Mouse (Mus musculus) heart, embryonic 14.5 days (tissue): Measurements from ENCODE around the gene Ubac1. TPM values are rescaled to one million over a fixed set of nuclear protein-coding genes. Genes with fewer than 3 reads are reported as not detected.

Experiments used
- ATAC-seq: fragments of 200-750 bp; cut with Nextera tagmentation; 2 replicates; pipeline ENCODE4 v1.8.0; 2017; ENCODE audit warnings: low read depth, moderate TSS enrichment; ENCODE audit not compliant: insufficient number of reproducible peaks, insufficient read depth, low FRiP score
- H3K27ac ChIP-seq, 2 experiments: fragments of 200-500 bp in 1 of 2; fragments of 300-500 bp in 1 of 2; sonication (generic) in 1 of 2; replicated peaks in 1 of 2; 2 replicates each; pipeline ENCODE4 v1.5.1; 2012 to 2014; ENCODE audit warnings: low read depth in 2 of 2, low read length in 2 of 2, control low read depth in 1 of 2, mild to moderate bottlenecking in 1 of 2, mixed read lengths in 1 of 2; ENCODE audit not compliant: control insufficient read depth in 1 of 2, insufficient read depth in 1 of 2
- H3K27me3 ChIP-seq: fragments of 300-500 bp; sonication (generic); 2 replicates; pipeline ENCODE4 v1.6.1; 2014; ENCODE audit warnings: mild to moderate bottlenecking, low read length, control low read depth; ENCODE audit not compliant: control insufficient read depth, insufficient read depth
- H3K36me3 ChIP-seq: fragments of 300-500 bp; sonication (generic); 2 replicates; pipeline ENCODE4 v1.6.1; 2014; ENCODE audit warnings: mild to moderate bottlenecking, control low read depth, low read length, mixed read lengths; ENCODE audit not compliant: control insufficient read depth, insufficient read depth
- H3K4me1 ChIP-seq, 2 experiments: fragments of 200-500 bp in 1 of 2; fragments of 300-500 bp in 1 of 2; sonication (generic) in 1 of 2; 2 replicates each; pipeline ENCODE4 v1.6.1; 2012 to 2014; ENCODE audit warnings: low read length in 2 of 2, control low read depth in 1 of 2, mixed read lengths in 1 of 2; ENCODE audit not compliant: control insufficient read depth in 2 of 2, insufficient read depth in 2 of 2
- H3K4me2 ChIP-seq: fragments of 300-500 bp; sonication (generic); 2 replicates; pipeline ENCODE4 v1.6.1; 2014; ENCODE audit warnings: mild to moderate bottlenecking, low read length
- H3K4me3 ChIP-seq, 2 experiments: fragments of 200-500 bp in 1 of 2; fragments of 300-500 bp in 1 of 2; sonication (generic) in 1 of 2; 2 replicates each; pipeline ENCODE4 v1.5.1; 2012 to 2014; ENCODE audit warnings: low read length in 2 of 2, mild to moderate bottlenecking in 2 of 2, control low read depth in 1 of 2, low read depth in 1 of 2, moderate library complexity in 1 of 2; ENCODE audit not compliant: control insufficient read depth in 1 of 2, insufficient read depth in 1 of 2
- H3K9ac ChIP-seq: fragments of 300-500 bp; sonication (generic); 2 replicates; pipeline ENCODE4 v1.6.1; 2014; ENCODE audit warnings: mild to moderate bottlenecking, low read length
- H3K9me3 ChIP-seq: fragments of 300-500 bp; sonication (generic); 2 replicates; pipeline ENCODE4 v1.6.1; 2016; ENCODE audit warnings: low read length, control low read depth; ENCODE audit not compliant: control insufficient read depth
- WGBS: fragments of 180-500 bp; shearing (Covaris S2); extraction: QIAGEN DNeasy Blood & Tissue Kit; methylation state at CpG from one replicate; pipeline ENCODE4 v1.1.7; 2014; 5-methylcytosine and 5-hydroxymethylcytosine counted together
- polyA plus RNA-seq: library from polyadenylated mRNA; unstranded; fragments of >200 nt; fragmentation: Nextera tagmentation; extraction: Ambion mirVana; gene quantifications from 2 replicates; pipeline ENCODE4 v1.2.1, GENCODE M21; 2014

The Ubac1 gene
- polyA plus RNA-seq, 1 experiment from 2014 or later = 113 TPM

- H3K4me1 ChIP-seq = peaks cover 10 to 42% of the 10 kb centered on the region in 2 experiments
- H3K9me3 ChIP-seq = no peaks in the 10 kb centered on the region
- peak within 1 kb of the TSS; percentile 35 to 88; a peak in 3 of 4 replicates for H3K27ac ChIP-seq
- peak; percentile 100 for ATAC-seq
- WGBS = under 1% methylated on average over 47 of the region's 64 CpGs
- no peaks in the 10 kb centered on the region for H3K27me3 ChIP-seq
- peak within 1 kb of the TSS; percentile 88 to 92 for H3K4me3 ChIP-seq
- 0 out of 2 replicates have a peak, but pooled peaks cover 8% of the 10 kb centered on the region for H3K36me3 ChIP-seq
- H3K4me2 ChIP-seq = peak within 1 kb of the TSS; percentile 90
- H3K9ac ChIP-seq = peak within 1 kb of the TSS; percentile 95
Observed at GRCm38 (mm10) chr2:25983159-25983907, 38.2 kb downstream of the Ubac1 start, which contains the start of gene Camsap1. Gene Camsap1 (minus strand): TSS chr2:25983282.

- Histone ChIP-seq H3K4me3 (peak overlapping the region; percentile 88 to 92), H3K9ac (peak overlapping the region; percentile 95), H3K4me2 (peak overlapping the region; percentile 90), H3K4me1 (peaks cover 12 to 44% of the 10 kb centered on the region in 2 experiments), H3K27me3 (no peaks in the 10 kb centered on the region), H3K27ac (peak overlapping the region; percentile 35 to 88; a peak in 3 of 4 replicates), H3K36me3 (0 out of 2 replicates have a peak, but pooled peaks cover 8% of the 10 kb centered on the region), H3K9me3 (no peaks in the 10 kb centered on the region)
- peak; percentile 5 for ATAC-seq
- under 1% methylated on average over 76 of the region's 76 CpGs for WGBS
Observed at GRCm38 (mm10) chr2:25982426-25983091, 39.0 kb downstream of the Ubac1 start.

- peak overlapping the region; percentile 88 to 92 for H3K4me3 ChIP-seq
- no peaks in the 10 kb centered on the region for H3K9me3 ChIP-seq
- peak overlapping the region; percentile 90 for H3K4me2 ChIP-seq
- peak overlapping the region; percentile 5 to 88; a peak in 1 of 4 replicates for H3K27ac ChIP-seq
- H3K27me3 ChIP-seq = no peaks in the 10 kb centered on the region
- WGBS = under 1% methylated on average over 16 of the region's 16 CpGs
- peaks cover 12 to 44% of the 10 kb centered on the region in 2 experiments for H3K4me1 ChIP-seq
- no peak for ATAC-seq
- H3K9ac ChIP-seq = peak overlapping the region; percentile 95
- 0 out of 2 replicates have a peak, but pooled peaks cover 8% of the 10 kb centered on the region for H3K36me3 ChIP-seq
Observed at GRCm38 (mm10) chr2:25982052-25982425, 39.5 kb downstream of the Ubac1 start.

GRCm38 (mm10) chr2:25978997-25979396, 42.5 kb downstream of the Ubac1 start:
- Histone ChIP-seq H3K36me3 (peaks cover 11% of the 10 kb centered on the region; the same call in 1 of the 2 replicates), H3K4me3 (no peak overlapping the region), H3K9me3 (no peaks in the 10 kb centered on the region), H3K4me2 (no peak overlapping the region), H3K27me3 (no peaks in the 10 kb centered on the region), H3K4me1 (peaks cover 10 to 41% of the 10 kb centered on the region in 2 experiments), H3K27ac (0 out of 4 replicates have a peak overlapping the region, but pooled peaks of 1 of the 2 experiments have one; percentile 24), H3K9ac (peak overlapping the region; percentile 45)
- ATAC-seq = no peak
- 73% methylated on average over 4 of the region's 4 CpGs for WGBS

- H3K27ac ChIP-seq = no peak overlapping the region
- H3K4me2 ChIP-seq = no peak overlapping the region
- peaks cover 10 to 47% of the 10 kb centered on the region in 2 experiments for H3K4me1 ChIP-seq
- H3K9ac ChIP-seq = no peak overlapping the region
- no peaks in the 10 kb centered on the region for H3K9me3 ChIP-seq
- 31% methylated on average over 7 of the region's 7 CpGs for WGBS
- H3K36me3 ChIP-seq = peaks cover 15% of the 10 kb centered on the region; the same call in 1 of the 2 replicates
- ATAC-seq = no peak
- H3K4me3 ChIP-seq = no peak overlapping the region
- H3K27me3 ChIP-seq = no peaks in the 10 kb centered on the region
Observed at GRCm38 (mm10) chr2:25977587-25978239, 43.8 kb downstream of the Ubac1 start.

GRCm38 (mm10) chr2:25975141-25975770, 46.3 kb downstream of the Ubac1 start:
- 88% methylated on average over 4 of the region's 4 CpGs for WGBS
- Histone ChIP-seq H3K27ac (no peak overlapping the region), H3K9me3 (no peaks in the 10 kb centered on the region), H3K27me3 (no peaks in the 10 kb centered on the region), H3K4me3 (no peak overlapping the region), H3K4me1 (peaks cover 15 to 46% of the 10 kb centered on the region in 2 experiments), H3K36me3 (peaks cover 15% of the 10 kb centered on the region; the same call in 1 of the 2 replicates), H3K9ac (no peak overlapping the region), H3K4me2 (no peak overlapping the region)
- ATAC-seq = no peak

- Histone ChIP-seq H3K9me3 (no peaks in the 10 kb centered on the region), H3K27ac (peak overlapping the region; percentile 79 to 82), H3K36me3 (peaks cover 22% of the 10 kb centered on the region), H3K4me2 (peak overlapping the region; percentile 42), H3K9ac (peak overlapping the region; percentile 21; the same call in 1 of the 2 replicates), H3K4me3 (no peak overlapping the region), H3K4me1 (peaks cover 12 to 37% of the 10 kb centered on the region in 2 experiments), H3K27me3 (no peaks in the 10 kb centered on the region)
- ATAC-seq = no peak
- WGBS = 24% methylated on average over 2 of the region's 2 CpGs
Observed at GRCm38 (mm10) chr2:25970426-25970825, 51.1 kb downstream of the Ubac1 start.
